Mouse (Mus musculus): ENCODE results near the gene Tff1. TPM values are rescaled to one million over a fixed set of nuclear protein-coding genes. Genes with fewer than 3 reads are reported as not detected.

The Tff1 gene
- total RNA-seq (2023), result not detected

GRCm38 (mm10) chr17:31165127-31165526 lies at the start of gene Tff1:
TSS of gene Tff1 (minus strand) at chr17:31165277.

GRCm38 (mm10) chr17:31207771-31208334 lies 42.8 kb upstream of the Tff1 start, which contains the start of gene Ubash3a:
TSS of gene Ubash3a (plus strand) at chr17:31207873.

GRCm38 (mm10) chr17:31198877-31199276 lies 33.8 kb upstream of the Tff1 start, which contains the start of gene Tmprss3:
TSS of gene Tmprss3 (minus strand) at chr17:31198977.

GRCm38 (mm10) chr17:31144040-31145037 lies 20.7 kb downstream of the Tff1 start, which contains the start of gene Tff2:
TSS of gene Tff2 (minus strand) at chr17:31144282.

GRCm38 (mm10) chr17:31129452-31129851 lies 35.6 kb downstream of the Tff1 start, which contains the start of gene Tff3:
TSS of gene Tff3 (minus strand) at chr17:31129646.

Other genes starting within 250 kb of the Tff1 start
- not detected for gene Umodl1, start 210.6 kb downstream of the Tff1 start, total RNA-seq (2023)
- gene Abcg1, start 107.6 kb downstream of the Tff1 start, total RNA-seq (2023), result 126 TPM
- not detected for gene Tff3, start 35.6 kb downstream of the Tff1 start, total RNA-seq (2023)
- gene Tff2, start 21.0 kb downstream of the Tff1 start, total RNA-seq (2023), result 2.0 TPM
- gene Tmprss3, start 33.7 kb upstream of the Tff1 start, total RNA-seq (2023), result 0.43 TPM
- 81.7 TPM for gene Ubash3a, start 42.6 kb upstream of the Tff1 start, total RNA-seq (2023)
- gene Rsph1, start 112.1 kb upstream of the Tff1 start, total RNA-seq (2023), result not detected
- 97.6 TPM for gene Slc37a1, start 121.5 kb upstream of the Tff1 start, total RNA-seq (2023)
- gene Pde9a, start 220.9 kb upstream of the Tff1 start, total RNA-seq (2023), result 1.2 TPM